In genomic region chr2:118303456-118303855, GRCm38 (mm10) we compare ENCODE assay signal across 23 mouse cellular contexts. TPM values are rescaled to one million over a fixed set of nuclear protein-coding genes. Genes with fewer than 3 reads are reported as not detected.
"Had no signal": no experiment of that assay in that cellular context is flagged by ENCODE, and none has a peak within 500 bp of the region (broad histone marks: within the 10 kb centered on the region; RNA-seq: fewer than 3 reads in every experiment).

No protein-coding gene starts in this region.

- H3K27ac ChIP-seq: kidney, embryonic 15.5 days; left cerebral cortex, adult 2 months; limb, embryonic 12.5 days; limb, embryonic 15.5 days; liver, embryonic 14.5 days; midbrain, embryonic 15.5 days; stomach, embryonic 15.5 days had no signal

- H3K4me1 ChIP-seq: limb, embryonic 15.5 days; midbrain, embryonic 15.5 days had no signal

- H3K9ac ChIP-seq: kidney, embryonic 15.5 days; limb, embryonic 12.5 days; limb, embryonic 15.5 days; liver, embryonic 14.5 days; liver, postnatal 0 days; lung, embryonic 14.5 days; midbrain, embryonic 15.5 days; stomach, embryonic 15.5 days had no signal

- H3K36me3 ChIP-seq: kidney, embryonic 15.5 days; limb, embryonic 12.5 days; limb, embryonic 15.5 days; midbrain, embryonic 15.5 days; stomach, embryonic 15.5 days had no signal

- H3K9me3 ChIP-seq: kidney, embryonic 15.5 days; limb, embryonic 12.5 days; limb, embryonic 15.5 days; midbrain, embryonic 15.5 days; stomach, embryonic 15.5 days had no signal

- DNase-seq: kidney, adult 11 months; kidney, adult 8-10 months; kidney, postnatal 10 days; kidney, postnatal 36 days; layer of hippocampus, postnatal 36 days; liver, postnatal 0 days; lung, embryonic 14.5 days; lung, postnatal 36 days; thymus, adult 2 months; thymus, postnatal 14 days; thymus, postnatal 4 days had no signal

- H3K4me3 ChIP-seq: kidney, embryonic 15.5 days; left cerebral cortex, adult 2 months; limb, embryonic 12.5 days; limb, embryonic 15.5 days; megakaryocyte, embryonic 14.5 days; midbrain, embryonic 15.5 days; myocyte; stomach, embryonic 15.5 days had no signal

- H3K4me2 ChIP-seq: kidney, embryonic 15.5 days; limb, embryonic 12.5 days; limb, embryonic 15.5 days; liver, embryonic 11.5 days; lung, embryonic 14.5 days; midbrain, embryonic 11.5 days; midbrain, embryonic 15.5 days; stomach, embryonic 15.5 days had no signal

- H3K27me3 ChIP-seq: kidney, embryonic 15.5 days; limb, embryonic 12.5 days; limb, embryonic 15.5 days; midbrain, embryonic 15.5 days; stomach, embryonic 15.5 days had no signal

- ATAC-seq: liver, postnatal 0 days; lung, postnatal 0 days; midbrain, embryonic 15.5 days had no signal

RNA-seq across cellular contexts. Expression of gene Fsip1, which starts 46.7 kb away (rescaled TPM):
- polyA plus RNA-seq: thymus, adult 2 months had no signal
